Mouse (Mus musculus): ENCODE measurements around the gene Abhd17b. TPM values are rescaled to one million over a fixed set of nuclear protein-coding genes. Genes with fewer than 3 reads are reported as not detected.
"Not testable (repeated sequence)": the region's sequence is repeated elsewhere in the genome, so short reads cannot be mapped to it uniquely, and the experiment has no call there.

Abhd17b gene
- total RNA-seq, 2 experiments from 2014 or later = 63.0 to 63.3 TPM

DNA sequence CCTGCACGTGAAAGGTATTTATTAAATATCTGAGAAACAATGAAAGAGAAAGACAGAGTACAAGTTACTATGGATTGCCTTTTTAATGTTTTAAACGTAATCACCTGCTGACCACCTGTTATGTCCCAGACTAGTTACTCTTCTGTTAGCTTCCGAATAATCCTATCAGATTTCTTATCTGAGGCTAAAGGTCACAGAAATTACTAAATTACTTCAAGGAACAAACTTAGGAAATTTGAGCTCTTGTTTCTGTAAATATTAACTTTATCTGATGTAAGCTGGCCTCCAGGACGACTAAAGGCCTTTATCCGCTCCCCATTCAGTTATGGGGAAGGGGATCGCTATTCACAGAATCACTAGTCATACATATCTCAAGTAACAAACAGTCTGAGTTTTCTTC is 1.3 kb upstream of the Abhd17b start:
- DNase-seq (ENCODE audit: low spot score in 2 of 2) = no peak

- peak; percentile 97 to 98 for DNase-seq (ENCODE audit: low spot score in 2 of 2)
Measured at GRCm38 (mm10) chr19:21652285-21653171, 457 bp upstream of the Abhd17b start, which contains the start of gene 1110059E24Rik. TSS of gene 1110059E24Rik (minus strand) at chr19:21652976.

GRCm38 (mm10) chr19:21654788-21655187 is 1.8 kb downstream of the Abhd17b start:
- DNase-seq (ENCODE audit: low spot score in 2 of 2) = no peak

DNA sequence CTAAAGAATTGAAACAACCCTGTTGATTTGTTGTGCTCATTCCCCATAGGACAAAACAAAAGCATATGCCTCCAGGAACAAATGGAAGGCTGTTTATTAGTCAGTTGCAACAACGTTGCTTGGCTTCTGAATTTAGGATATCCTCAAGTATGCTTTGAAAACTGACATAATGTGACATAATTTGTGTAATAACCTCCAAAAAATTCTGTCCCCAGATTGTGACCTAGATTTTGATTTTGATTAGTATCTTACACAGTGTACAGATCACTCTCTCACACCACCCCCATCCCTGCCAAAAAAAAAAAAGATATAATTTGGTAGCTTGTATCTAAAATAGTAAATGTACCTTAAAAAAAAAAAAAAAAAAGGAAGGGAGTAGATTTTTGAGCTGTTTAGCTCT is 7.7 kb downstream of the Abhd17b start:
- DNase-seq (ENCODE audit: low spot score in 2 of 2) = no peak

- DNase-seq (ENCODE audit: low spot score in 2 of 2) = no peak
Measured at GRCm38 (mm10) chr19:21663756-21664456, 10.9 kb downstream of the Abhd17b start.

GRCm38 (mm10) chr19:21669650-21670049 is 16.7 kb downstream of the Abhd17b start:
- DNase-seq (ENCODE audit: low spot score in 2 of 2) = no peak

GRCm38 (mm10) chr19:21674354-21675096 is 21.5 kb downstream of the Abhd17b start:
- no peak for DNase-seq (ENCODE audit: low spot score in 2 of 2)

DNA sequence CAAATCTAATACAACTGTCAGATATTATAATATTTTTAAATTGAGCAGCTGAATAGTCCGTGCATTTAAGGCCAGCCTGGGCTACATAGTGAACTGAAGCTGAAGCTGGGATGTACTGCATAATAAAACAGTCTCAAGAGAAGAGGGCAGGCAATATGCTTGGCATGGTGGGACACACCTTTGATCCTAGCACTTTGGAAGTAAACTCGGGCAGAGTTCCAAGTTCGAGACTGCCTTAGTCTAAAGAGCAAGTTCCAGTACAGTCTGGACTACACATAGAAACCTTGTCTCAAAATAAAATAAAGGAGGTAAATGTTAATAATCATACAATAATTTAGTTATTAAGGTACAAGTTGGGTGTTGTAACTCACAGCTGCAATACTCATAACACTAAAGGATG is 27.1 kb downstream of the Abhd17b start:
- DNase-seq (ENCODE audit: low spot score in 2 of 2) = no peak

GRCm38 (mm10) chr19:21680986-21681385 is 28.0 kb downstream of the Abhd17b start:
- DNase-seq (ENCODE audit: low spot score in 2 of 2) = no peak

DNA sequence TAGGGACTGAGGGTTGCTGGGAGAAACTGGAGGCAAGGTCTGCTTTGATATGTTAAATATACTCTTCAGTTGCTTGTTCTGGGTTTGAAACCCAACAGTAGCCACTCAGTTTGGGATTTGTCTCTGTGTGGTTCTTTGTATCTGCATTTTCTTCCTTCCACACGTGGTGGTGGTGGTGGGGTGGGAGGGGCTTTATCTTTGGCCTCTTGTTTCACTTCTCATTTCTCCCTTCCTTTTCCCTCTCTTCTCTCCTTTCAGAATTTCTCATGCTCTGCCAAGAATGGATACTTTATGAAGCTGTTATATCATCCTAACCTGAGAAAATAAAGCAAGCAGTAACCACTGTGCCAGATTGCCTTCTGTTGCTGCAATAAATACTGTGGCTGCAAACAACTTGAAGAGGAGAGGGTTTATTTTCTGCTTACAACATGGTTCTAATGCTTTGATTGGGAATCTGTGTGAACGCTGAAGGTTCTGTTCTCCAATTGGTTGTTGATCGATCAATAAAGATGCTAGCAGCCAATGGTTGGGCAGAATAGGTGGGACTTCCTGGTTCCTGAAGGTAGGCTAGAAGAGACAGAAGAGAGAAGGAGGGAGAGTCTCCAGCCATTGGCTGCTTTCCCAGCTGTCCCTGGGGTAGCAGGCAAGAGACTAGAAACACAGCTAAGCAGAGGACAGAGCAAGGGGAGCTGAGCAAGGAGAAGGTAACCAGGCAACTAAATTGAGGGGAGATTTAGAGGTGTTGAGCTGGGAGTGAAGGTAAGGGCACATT is 60.5 kb downstream of the Abhd17b start:
- DNase-seq (ENCODE audit: low spot score in 2 of 2) = no peak

DNA sequence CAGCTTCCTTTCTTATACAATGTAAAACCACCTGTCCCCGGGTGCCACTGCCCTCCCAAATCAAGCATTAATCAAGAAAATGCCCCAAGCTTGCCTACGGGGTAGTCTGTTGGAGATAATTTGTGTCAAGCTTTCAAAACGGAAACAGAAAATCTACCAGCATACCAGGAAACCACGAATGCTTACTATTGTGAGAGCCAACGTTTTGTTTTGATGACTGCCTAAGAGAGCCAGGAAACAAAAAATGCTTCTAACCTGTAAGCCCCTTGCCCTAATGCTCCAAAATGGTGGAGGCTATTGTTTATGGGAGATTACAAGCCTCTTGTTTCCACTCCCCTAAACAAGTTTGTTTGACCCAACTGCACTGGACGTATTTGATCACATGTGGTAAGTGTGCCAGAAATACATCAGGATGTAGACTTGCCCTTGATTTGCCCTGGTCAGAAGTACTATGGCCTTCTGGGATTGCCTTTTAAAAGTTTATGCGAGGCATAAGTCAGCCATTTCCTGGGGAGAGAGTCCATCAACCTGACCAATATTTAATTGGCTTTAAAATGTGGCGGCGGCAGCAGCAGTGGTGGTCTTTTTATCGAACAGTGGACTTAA is 61.4 kb downstream of the Abhd17b start:
- DNase-seq (ENCODE audit: low spot score in 2 of 2) = no peak

GRCm38 (mm10) chr19:21715005-21715442 is 62.0 kb downstream of the Abhd17b start:
- peak in 1 of 2 experiments; percentile 36 for DNase-seq (ENCODE audit: low spot score in 2 of 2)

- DNase-seq (ENCODE audit: low spot score in 2 of 2) = no peak
Measured at GRCm38 (mm10) chr19:21715515-21715914, 62.5 kb downstream of the Abhd17b start.

- DNase-seq (ENCODE audit: low spot score in 2 of 2) = no peak
Measured at GRCm38 (mm10) chr19:21716456-21716855, 63.5 kb downstream of the Abhd17b start.

GRCm38 (mm10) chr19:21719206-21719605 is 66.2 kb downstream of the Abhd17b start:
- no peak for DNase-seq (ENCODE audit: low spot score in 2 of 2)

DNA sequence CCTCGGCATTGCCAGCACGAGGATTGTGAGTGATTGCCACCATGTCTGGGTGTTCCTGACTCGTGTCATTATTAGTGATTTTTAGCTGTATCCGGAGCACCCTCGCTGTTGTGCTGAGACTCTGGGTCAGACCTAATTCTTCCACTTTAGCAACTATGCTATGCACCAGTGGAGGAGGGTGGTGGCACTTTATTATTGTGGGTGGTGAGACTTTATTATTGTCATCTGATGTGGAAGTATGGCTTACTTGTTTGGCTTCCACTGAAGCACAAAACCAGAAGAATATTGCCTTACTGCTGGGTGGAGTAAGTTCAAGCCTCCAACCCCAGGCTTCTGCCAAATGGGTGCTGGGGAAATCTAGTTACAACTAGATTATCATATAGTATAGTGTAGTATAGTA is 68.0 kb downstream of the Abhd17b start:
- DNase-seq (ENCODE audit: low spot score in 2 of 2) = no peak

DNA sequence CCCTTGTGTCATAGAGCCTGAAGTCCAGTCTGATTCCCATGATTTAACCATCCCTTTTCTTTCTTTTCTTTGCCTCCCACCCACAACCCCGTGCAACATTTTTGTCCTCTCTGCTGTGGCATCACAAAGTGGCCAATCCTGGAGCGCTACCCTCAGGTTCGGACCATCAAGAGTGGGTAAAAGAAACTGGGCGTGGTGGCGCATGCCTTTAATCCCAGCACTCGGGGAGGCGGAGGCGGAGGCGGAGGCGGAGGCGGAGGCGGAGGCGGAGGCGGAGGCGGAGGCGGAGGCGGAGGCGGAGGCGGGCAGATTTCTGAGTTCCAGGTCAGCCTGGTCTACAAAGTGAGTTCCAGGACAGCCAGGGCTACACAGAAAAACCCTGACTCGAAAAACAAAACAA is 70.3 kb downstream of the Abhd17b start:
- DNase-seq (ENCODE audit: low spot score in 2 of 2) = not testable (repeated sequence)

DNA sequence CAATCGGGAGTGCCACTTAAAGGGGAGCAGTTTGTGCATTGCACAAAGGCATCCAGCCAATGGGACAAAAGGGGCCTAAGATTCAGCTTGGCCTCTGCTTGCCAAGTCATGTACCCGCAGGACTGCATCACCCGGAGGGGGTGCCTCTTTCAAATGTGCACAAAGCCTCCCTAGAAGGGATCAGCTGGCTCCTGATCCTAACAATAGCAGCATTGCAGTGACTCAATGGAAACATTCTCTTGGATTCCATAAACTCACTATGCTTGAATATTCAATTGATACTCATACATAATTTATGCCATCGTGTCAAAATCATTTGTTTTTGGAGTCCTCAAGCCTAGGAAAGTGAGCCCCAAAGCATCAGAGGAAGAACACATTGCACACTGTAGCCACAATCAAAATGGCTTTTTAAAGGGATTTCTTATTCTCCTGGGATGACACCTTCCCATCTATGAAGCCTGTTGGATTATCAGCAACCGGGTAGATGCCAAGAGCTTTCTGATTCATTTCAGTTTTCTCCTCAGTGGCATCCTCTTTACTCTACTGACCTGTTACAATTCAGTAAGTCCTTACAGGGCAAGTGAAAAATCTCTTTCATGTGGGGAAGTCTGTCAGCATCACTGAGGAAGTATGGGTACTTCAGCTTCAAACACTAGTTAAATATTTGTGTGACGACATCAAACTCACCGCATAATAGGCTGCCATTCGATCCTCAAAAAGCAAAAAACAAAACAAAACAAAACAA is 71.1 kb downstream of the Abhd17b start:
- DNase-seq (ENCODE audit: low spot score in 2 of 2) = peak; percentile 54 to 82

DNA sequence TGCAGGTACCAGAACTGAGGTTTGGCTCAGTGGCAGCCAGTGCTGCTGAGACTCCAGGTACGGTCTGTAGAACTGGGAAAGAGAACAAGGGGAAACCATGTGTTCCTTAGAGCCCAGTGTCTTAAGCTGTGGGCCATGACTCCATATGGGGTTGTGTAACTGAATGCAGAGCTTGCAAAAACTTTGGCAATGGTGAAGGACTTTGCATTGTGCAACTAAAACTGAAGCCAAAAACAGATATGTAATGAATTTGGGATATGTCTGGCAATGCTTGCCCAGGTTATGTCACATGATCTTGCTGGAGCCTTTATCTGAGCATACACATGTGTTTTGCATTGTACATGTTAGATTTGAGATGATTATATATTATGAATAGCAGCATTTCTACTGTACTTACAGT is 72.2 kb downstream of the Abhd17b start:
- DNase-seq (ENCODE audit: low spot score in 2 of 2) = no peak

GRCm38 (mm10) chr19:21727081-21727480 is 74.1 kb downstream of the Abhd17b start:
- DNase-seq (ENCODE audit: low spot score in 2 of 2) = no peak

Measured in layer of hippocampus, postnatal 14 days (tissue).